Mouse (Mus musculus) thymus, adult 2 months (tissue): ENCODE results near the gene Fry. TPM values are rescaled to one million over a fixed set of nuclear protein-coding genes. Genes with fewer than 3 reads are reported as not detected.

Source experiments
- DNase-seq: peaks from one replicate; pipeline ENCODE4 v3.0.0; 2021
- H3K27ac ChIP-seq: fragments of 200-500 bp; 2 replicates; pipeline ENCODE4 v1.5.1; 2012; ENCODE audit warnings: low read length, control low read depth; ENCODE audit not compliant: control insufficient read depth, insufficient read depth
- H3K27me3 ChIP-seq: fragments of 200-500 bp; 2 replicates; pipeline ENCODE4 v1.6.1; 2012; ENCODE audit warnings: mild to moderate bottlenecking, low read length, moderate library complexity, mixed read lengths; ENCODE audit not compliant: control insufficient read depth, insufficient read depth
- H3K36me3 ChIP-seq: fragments of 200-500 bp; 2 replicates; pipeline ENCODE4 v1.6.1; 2012; ENCODE audit warnings: mild to moderate bottlenecking, low read length, moderate library complexity; ENCODE audit not compliant: control insufficient read depth, insufficient read depth
- H3K4me1 ChIP-seq: fragments of 200-500 bp; replicated peaks from 2 replicates; pipeline ENCODE4 v1.6.1; 2012; ENCODE audit warnings: low read length; ENCODE audit not compliant: control insufficient read depth, insufficient read depth
- H3K4me3 ChIP-seq: fragments of 200-500 bp; 2 replicates; pipeline ENCODE4 v1.5.1; 2012; ENCODE audit warnings: mild to moderate bottlenecking, low read length, control low read depth, moderate library complexity; ENCODE audit not compliant: control insufficient read depth, insufficient read depth
- CTCF ChIP-seq: fragments of 200-500 bp; IDR thresholded peaks from 2 replicates; pipeline ENCODE4 v1.5.1; 2012; ENCODE audit warnings: mild to moderate bottlenecking, control low read depth, low read length, moderate library complexity, borderline replicate concordance; ENCODE audit not compliant: control insufficient read depth, poor library complexity, insufficient read depth; ENCODE audit errors: extremely low read depth
- POLR2A ChIP-seq: fragments of 200-500 bp; IDR thresholded peaks from 2 replicates; pipeline ENCODE4 v1.6.1; 2012; ENCODE audit warnings: mild to moderate bottlenecking, low read length, control low read depth, moderate library complexity; ENCODE audit not compliant: control insufficient read depth, poor library complexity, insufficient read depth; ENCODE audit errors: extremely low read depth
- WGBS: fragments of 180-500 bp; shearing (Covaris S2); methylation state at CpG from one replicate; pipeline ENCODE4 v1.1.7; 2018; 5-methylcytosine and 5-hydroxymethylcytosine counted together
- polyA plus RNA-seq: library from polyadenylated mRNA; depleted of rRNA; stranded (reverse); fragments of >200 nt; gene quantifications from 2 replicates; pipeline ENCODE4 v1.2.3, GENCODE M21; 2012; rRNA removed

Fry gene
- polyA plus RNA-seq: 9.3 and 9.8 TPM in 2 replicates

DNA sequence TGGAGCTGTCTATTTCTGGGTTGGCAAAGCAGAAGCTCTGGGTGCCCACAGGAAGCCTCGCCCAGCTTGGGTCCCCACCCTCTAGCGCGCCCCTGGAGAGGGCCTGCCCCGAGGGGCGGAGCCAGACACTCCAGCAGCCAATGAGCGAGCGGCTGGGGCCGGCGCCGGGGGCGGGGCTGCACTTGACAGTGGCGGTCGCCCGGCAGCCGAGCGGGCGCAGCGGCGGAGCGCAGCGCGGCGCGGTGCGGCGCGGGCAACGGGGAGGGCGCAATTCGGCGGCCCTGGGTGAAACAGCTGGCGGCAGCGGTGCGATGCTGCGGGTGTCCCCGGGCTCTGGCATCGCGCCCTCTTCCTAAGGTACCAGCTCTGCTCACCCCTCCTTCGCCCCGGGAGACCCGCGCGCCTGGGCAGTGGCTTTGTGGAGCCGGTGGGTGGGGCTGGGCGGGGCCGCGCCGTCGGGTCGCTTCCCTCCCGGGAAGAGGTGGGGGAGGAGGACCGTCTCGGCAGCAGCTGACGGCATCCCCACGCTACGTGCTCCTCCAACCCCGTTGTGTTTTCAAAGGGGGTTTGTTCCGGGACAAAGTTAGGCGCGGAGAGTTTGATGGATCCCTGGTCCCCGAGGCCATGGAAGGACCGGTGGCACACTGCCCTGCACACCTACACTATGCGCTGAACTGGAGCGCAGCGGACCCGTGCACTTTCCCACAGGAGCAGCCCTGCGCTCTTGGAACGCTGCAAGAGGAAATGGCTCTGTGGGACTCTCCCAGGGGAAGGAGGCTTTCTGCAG is at the start of gene Fry:
TSS of gene Fry (plus strand) at position 191 of the 787 bp plus-strand sequence.
- DNase-seq: peak; percentile 99
- WGBS: under 1% methylated on average over 66 of the region's 68 CpGs
- TF ChIP-seq CTCF: no peak
- peak; percentile 82 for TF ChIP-seq POLR2A
- H3K36me3 ChIP-seq: no peaks in the 10 kb centered on the region
- peaks cover 13% of the 10 kb centered on the region for H3K4me1 ChIP-seq
- H3K4me3 ChIP-seq: peak within 1 kb of the TSS; percentile 73
- H3K27me3 ChIP-seq: no peaks in the 10 kb centered on the region
- no peak within 1 kb of the TSS for H3K27ac ChIP-seq

DNA sequence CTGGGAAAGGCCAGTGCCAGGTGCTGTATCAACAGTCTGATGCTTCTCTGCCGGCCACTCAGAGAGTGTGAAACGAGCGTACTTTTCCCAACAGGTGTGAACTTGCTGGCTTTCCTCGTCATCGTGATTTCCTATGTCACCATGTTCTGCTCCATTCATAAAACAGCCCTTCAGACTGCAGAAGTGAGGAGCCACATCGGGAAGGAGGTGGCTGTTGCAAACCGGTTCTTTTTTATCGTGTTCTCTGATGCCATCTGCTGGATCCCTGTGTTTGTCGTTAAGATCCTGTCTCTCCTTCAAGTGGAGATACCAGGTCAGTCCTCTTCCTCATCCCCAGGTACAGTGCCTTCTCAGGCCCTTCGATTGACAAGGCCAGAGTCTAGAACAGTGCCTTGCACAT is 48.4 kb upstream of the Fry start:
- no peak for TF ChIP-seq CTCF
- no peak for TF ChIP-seq POLR2A
- H3K4me1 ChIP-seq: no peaks in the 10 kb centered on the region
- no peaks in the 10 kb centered on the region for H3K27me3 ChIP-seq
- no peak for DNase-seq
- H3K36me3 ChIP-seq: no peaks in the 10 kb centered on the region
- no peak overlapping the region for H3K27ac ChIP-seq
- WGBS: 20% methylated on average over 10 of the region's 10 CpGs
- no peak overlapping the region for H3K4me3 ChIP-seq

DNA sequence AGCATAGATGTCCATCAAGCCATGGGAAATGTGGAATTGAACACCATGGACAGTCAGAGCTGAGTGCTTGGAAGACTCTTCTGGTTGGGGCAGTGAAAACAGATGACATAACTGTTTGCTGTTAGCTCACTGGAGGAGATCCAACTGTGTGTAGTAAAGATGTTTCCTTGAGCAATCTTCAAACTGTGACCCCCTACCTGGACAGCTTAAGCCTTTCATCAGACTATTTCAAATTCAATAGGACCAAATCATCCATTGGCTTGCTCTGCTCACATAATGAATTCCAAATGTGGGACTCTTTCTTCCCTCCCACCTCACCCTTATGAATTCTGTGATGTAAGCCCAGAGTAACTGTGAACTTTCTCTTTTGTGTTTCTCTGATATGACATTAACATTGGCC is 46.7 kb upstream of the Fry start:
- TF ChIP-seq POLR2A (no peak), CTCF (no peak)
- Histone ChIP-seq H3K27ac (no peak overlapping the region), H3K4me3 (no peak overlapping the region), H3K4me1 (no peaks in the 10 kb centered on the region), H3K27me3 (no peaks in the 10 kb centered on the region), H3K36me3 (no peaks in the 10 kb centered on the region)
- DNase-seq: no peak

DNA sequence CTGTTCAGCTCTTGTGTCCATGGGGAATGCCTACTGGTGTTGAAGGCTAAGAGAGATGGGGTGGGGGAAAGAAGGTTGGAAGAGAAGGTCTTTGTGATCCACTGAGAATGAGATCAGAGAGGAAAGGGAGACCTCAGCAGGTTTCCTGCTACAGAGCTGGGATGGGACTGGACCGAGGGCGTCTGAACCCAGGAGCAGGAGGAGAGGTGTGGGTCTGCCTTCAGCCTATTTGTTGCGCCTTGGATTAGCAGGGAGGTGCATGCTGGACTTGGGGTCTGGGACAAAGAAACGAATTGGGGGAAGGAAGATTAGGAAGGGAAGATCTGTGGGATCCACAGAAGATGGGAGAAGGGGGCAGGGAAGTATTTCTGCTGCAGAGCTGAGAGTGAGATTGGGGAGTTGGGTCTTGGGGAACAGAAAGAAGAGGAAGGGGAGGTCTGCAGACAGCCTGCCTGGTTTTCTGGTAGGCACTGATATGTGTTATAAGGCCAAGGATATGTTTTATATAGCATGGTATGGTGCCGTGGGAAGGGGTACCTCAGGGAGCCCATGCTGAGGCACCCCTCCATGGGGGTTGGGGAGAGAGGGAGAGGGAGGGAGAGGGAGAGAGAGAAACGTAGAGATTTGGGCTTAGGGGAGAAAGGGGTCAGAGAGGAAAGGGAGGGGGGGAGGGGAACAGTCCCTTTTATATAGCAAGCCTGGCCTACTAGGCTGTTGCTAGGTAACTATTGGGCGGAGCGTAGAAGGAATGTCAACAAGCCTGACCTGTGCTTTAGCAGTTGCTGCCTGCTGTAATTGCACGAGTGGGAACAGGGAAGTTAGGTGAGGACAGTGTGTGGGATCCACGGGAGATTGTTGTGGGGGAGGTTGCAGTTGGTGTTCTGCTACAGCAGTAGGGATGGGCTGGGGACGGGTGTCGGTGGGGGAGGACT is 38.3 kb upstream of the Fry start:
- 57% methylated on average over 12 of the region's 12 CpGs for WGBS
- H3K4me3 ChIP-seq: no peak overlapping the region
- no peak for TF ChIP-seq CTCF
- TF ChIP-seq POLR2A: no peak
- DNase-seq: no peak
- H3K27ac ChIP-seq: no peak overlapping the region
- H3K27me3 ChIP-seq: no peaks in the 10 kb centered on the region
- no peaks in the 10 kb centered on the region for H3K36me3 ChIP-seq
- H3K4me1 ChIP-seq: peaks cover 7% of the 10 kb centered on the region

DNA sequence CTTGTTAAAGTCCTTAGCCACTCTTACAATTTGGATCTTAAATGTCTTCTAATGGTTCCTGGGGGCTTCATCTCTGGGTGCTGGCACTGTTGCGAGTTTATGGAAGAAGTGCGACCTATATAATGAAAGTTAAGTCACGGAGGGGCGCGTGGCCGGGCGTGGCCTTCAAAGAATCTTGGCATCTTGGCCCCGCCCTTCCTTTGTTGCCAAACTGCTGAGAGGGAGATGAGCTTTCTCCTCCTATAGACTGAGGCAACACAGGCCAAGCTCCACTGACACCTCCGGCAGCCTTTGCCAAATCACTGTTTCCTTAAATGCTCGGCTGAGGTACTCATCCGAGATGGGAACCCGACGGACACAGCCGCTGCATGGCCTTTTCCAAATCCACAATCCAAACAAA is 35.7 kb upstream of the Fry start:
- Histone ChIP-seq H3K36me3 (no peaks in the 10 kb centered on the region), H3K27ac (no peak overlapping the region), H3K4me3 (no peak overlapping the region), H3K4me1 (peaks cover 7% of the 10 kb centered on the region), H3K27me3 (no peaks in the 10 kb centered on the region)
- WGBS: 93% methylated on average over 14 of the region's 14 CpGs
- TF ChIP-seq POLR2A (no peak), CTCF (no peak)
- DNase-seq: no peak

DNA sequence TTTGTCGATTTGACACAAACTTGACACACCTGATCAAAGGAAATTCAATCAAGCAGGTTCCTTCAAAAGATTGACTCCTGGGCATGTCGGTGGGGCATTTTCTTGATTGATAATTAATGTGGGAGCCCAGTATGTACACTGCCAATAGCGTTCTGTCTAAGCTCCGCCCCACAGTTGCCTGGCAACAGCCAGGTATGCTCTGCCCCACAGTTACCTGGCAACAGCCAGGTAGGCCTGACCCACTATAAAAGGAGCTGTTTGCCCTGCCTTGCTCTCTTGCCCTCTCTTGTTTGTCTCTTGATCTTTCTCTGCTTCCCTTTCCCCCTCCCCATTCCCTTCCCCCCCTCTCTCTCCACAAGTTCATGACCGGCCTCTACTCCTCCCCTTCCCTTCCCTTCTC is 35.3 kb upstream of the Fry start:
- H3K4me1 ChIP-seq: peaks cover 7% of the 10 kb centered on the region
- TF ChIP-seq POLR2A (no peak), CTCF (no peak)
- WGBS: 76% methylated on average over 5 of the region's 5 CpGs

DNA sequence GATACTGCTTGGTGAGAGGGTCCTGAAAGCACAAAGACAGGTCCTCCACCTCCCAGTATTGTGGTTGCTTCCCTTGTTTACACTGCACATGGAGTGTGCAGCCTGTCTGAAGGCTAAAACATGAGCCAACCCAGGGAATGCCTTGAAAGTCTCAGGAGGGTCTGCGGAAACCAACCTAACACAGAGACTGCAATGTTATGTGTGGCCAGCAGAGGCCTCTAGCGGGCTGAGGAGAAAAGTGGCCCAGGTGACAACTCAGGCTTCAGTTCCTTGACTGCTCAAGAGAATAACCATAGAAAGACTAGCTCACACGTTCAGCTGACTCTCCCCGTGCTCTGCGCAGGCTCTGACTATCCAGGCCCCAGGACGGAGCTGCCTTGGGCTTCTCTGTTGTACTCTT is 20.8 kb upstream of the Fry start:
- DNase-seq: peak; percentile 55
- no peak overlapping the region for H3K4me3 ChIP-seq
- TF ChIP-seq CTCF (peak; percentile 78; the same call in 1 of the 2 replicates), POLR2A (no peak)
- no peaks in the 10 kb centered on the region for H3K27me3 ChIP-seq
- no peaks in the 10 kb centered on the region for H3K4me1 ChIP-seq
- 7% methylated on average over 6 of the region's 6 CpGs for WGBS
- no peaks in the 10 kb centered on the region for H3K36me3 ChIP-seq
- H3K27ac ChIP-seq: no peak overlapping the region

More for the DNA sequence above, 35.3 kb upstream of the Fry start:
- Histone ChIP-seq H3K27me3 (no peaks in the 10 kb centered on the region), H3K4me3 (no peak overlapping the region), H3K27ac (no peak overlapping the region), H3K36me3 (no peaks in the 10 kb centered on the region)
- DNase-seq: no peak
